Mouse (Mus musculus) ovary, postnatal 10 days (tissue): Measurements from ENCODE around the gene Pkn3.
A peak's percentile ranks its signal among the peaks of the same experiment; 100 is the strongest.

Experiments used
- DNase-seq: peaks from one replicate; pipeline ENCODE4 v3.0.0; 2022; ENCODE audit warnings: low spot score

Gene Pkn3

GRCm38 (mm10) chr2:30063235-30063634, 14.2 kb upstream of the Pkn3 start:
- DNase-seq = no peak

- DNase-seq = no peak
These were observed 13.7 kb upstream of the Pkn3 start for GRCm38 (mm10) chr2:30063791-30064190.

GRCm38 (mm10) chr2:30064298-30064697, 13.2 kb upstream of the Pkn3 start:
- DNase-seq = no peak

GRCm38 (mm10) chr2:30066046-30066901, 11.2 kb upstream of the Pkn3 start:
- peak; percentile 82 for DNase-seq

GRCm38 (mm10) chr2:30067031-30067888, 10.2 kb upstream of the Pkn3 start:
- no peak for DNase-seq

GRCm38 (mm10) chr2:30067962-30068361, 9.5 kb upstream of the Pkn3 start:
- no peak for DNase-seq

GRCm38 (mm10) chr2:30072875-30073274, 4.6 kb upstream of the Pkn3 start:
- no peak for DNase-seq

- no peak for DNase-seq
These were observed 4.2 kb upstream of the Pkn3 start for GRCm38 (mm10) chr2:30073285-30073684.

- no peak for DNase-seq
These were observed 1.9 kb upstream of the Pkn3 start for GRCm38 (mm10) chr2:30075625-30076024.

- no peak for DNase-seq
These were observed 1.0 kb upstream of the Pkn3 start for GRCm38 (mm10) chr2:30076439-30076838.

- no peak for DNase-seq
These were observed 525 bp upstream of the Pkn3 start for GRCm38 (mm10) chr2:30076959-30077358.

- no peak for DNase-seq
These were observed 847 bp downstream of the Pkn3 start for GRCm38 (mm10) chr2:30078349-30078712.

- no peak for DNase-seq
These were observed 1.3 kb downstream of the Pkn3 start for GRCm38 (mm10) chr2:30078760-30079159.

GRCm38 (mm10) chr2:30080181-30080800, 2.8 kb downstream of the Pkn3 start:
- DNase-seq = no peak

- no peak for DNase-seq
These were observed 6.6 kb downstream of the Pkn3 start for GRCm38 (mm10) chr2:30084113-30084512.

GRCm38 (mm10) chr2:30084632-30085031, 7.1 kb downstream of the Pkn3 start:
- no peak for DNase-seq

- no peak for DNase-seq
These were observed 9.8 kb downstream of the Pkn3 start for GRCm38 (mm10) chr2:30087310-30087709.

GRCm38 (mm10) chr2:30091521-30091920, 14.0 kb downstream of the Pkn3 start:
- DNase-seq = no peak

GRCm38 (mm10) chr2:30092280-30092918, 14.9 kb downstream of the Pkn3 start:
- DNase-seq = no peak

GRCm38 (mm10) chr2:30093471-30094207, 16.2 kb downstream of the Pkn3 start, which contains the start of gene Zdhhc12:
Gene Zdhhc12 (minus strand): TSS chr2:30093648.
- peak; percentile 77 for DNase-seq

GRCm38 (mm10) chr2:30094208-30094588, 16.7 kb downstream of the Pkn3 start:
- no peak for DNase-seq
